Mouse (Mus musculus): ENCODE results near the gene Folr1.

Gene Folr1

DNA sequence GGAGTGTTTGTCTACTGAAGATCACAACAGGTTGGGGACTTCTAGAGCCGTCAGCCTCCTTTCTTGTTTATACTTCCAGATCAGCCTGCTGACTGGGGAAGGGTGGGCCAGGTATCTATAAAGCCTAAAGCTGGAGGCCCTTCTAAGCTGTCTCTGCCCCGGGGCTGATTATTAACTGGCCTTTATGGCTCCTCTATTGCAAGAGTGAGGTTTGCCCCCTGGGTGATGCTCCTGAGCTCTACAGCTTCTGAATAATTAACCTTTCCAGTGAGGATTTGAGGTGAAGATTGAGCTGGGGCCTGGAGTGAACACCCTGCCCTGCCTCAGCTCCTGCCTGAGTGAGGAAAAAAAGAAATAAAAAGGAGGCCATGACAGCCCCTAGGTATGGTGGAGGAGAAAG, at the start of gene Folr1:
Folr1 (minus strand) TSS at position 160 of the 400 bp plus-strand sequence.
- DNase-seq: no peak

DNA sequence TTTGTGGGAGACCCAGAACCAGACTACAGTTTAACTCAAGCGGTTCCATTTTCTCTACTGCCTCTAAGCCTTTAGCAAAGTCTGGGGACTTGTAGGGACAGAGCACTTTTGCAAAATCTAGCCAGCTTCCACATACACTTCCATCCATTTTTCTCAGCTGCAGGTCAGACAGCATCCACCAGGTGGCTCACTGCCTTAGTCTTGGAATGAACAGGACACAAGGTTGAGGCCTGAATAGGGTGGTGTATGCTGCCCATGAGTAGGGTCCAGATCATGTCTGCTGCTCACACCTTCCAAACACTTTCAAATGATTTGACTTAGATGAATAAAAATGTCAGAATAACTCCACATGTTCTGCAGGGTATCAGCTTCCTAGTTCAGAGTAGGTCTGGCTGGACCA, 47.5 kb upstream of the Folr1 start:
- DNase-seq: peak; percentile 46

DNA sequence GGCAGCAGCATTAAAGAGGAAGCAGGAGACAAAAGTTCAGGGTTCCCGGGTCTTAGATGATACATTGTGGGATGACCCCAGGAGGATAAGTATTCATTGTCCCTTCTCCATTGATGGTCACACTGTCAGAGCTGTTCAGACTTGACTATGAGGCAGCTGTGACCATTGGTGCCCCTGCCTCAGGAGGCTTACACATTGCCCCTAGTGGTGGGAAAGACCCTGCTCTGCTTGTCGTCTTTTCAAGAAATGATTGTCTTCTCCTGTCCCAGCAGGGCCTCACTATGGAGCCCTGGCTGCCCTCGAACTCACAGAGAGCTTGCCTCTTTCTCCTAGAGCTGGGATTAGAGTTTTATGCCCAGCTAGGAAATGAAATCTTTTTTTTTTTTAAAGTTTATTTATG, 41.4 kb upstream of the Folr1 start:
- no peak for DNase-seq

DNA sequence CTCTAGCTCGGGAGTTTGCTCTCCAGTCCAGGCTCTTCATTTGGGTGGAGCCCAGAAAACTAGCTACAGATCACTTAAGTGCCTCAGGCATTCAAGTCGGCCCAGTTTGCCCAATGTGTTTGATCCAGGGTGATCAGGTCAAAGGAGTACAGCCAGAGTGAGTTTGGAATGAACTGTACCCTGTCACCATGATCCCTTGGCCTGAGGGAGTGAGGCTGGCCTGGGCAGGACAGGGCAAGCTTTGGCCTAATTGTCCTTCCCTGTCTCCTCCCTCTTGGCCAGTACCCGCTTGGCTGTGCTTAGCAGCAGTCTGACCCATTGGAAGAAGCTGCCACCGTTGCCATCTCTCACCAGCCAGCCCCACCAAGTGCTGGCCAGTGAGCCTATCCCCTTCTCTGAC, 39.5 kb upstream of the Folr1 start:
- DNase-seq: no peak

DNA sequence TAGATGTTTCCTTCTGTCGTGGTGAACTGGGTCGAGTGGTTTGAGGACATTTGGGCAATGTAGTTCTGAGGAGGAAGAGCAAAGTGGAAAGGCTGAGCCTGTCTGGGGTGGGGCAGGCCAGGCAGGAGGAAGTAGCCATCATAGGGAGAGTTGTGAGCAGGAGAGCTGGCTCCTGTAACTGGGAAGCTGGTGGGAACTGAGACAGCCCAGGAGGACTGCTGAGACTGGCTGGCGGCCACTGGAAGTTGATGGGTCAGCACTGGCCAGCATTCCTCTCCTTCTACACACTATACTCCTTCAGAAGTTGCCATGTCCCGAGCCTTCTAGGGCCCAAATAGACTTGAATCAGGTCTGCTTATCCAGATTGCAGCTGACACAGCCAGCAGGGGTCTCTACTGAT, 37.8 kb upstream of the Folr1 start:
- no peak for DNase-seq

DNA sequence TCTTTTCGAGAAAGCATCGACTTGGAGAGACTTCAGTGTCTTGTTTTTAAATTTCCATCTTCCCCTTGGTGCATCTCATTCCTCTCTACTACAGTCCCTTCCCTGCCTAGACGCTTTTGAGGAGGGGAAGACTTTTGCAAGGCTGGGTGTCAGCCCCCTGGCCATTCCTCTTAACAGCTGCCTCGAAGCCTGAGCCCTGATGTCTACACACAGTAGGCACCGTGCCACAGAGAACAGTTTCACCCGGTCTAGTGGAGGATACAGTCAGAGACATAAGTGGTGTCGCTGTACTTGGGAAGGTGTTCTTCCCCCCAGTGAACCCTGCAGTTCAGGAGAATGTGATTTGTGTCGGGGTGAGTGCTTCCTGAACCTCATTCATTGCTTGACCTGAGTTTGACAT, 36.1 kb upstream of the Folr1 start:
- DNase-seq: peak; percentile 50

DNA sequence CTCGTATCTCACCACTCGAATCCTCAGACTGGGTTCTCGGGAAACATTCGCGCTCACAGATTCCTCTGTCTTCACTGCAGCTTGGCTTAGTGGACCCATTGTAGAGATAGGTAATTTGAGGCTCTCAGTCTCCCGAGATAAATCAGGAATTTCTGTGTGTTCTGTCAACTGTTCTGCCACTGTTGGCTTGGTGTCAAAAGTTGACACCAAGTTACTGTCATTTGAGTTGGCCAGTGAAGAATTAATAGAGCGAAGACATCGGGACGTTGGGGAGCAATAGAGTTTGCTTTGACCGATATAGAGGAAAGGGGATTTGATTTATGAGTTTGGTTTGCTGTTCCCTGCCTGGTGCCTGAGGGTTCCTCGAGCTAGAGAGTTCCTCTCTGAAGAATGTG, 35.7 kb upstream of the Folr1 start, which contains the start of gene Tomt:
Tomt (minus strand) TSS at position 73 of the 395 bp plus-strand sequence.
- DNase-seq: no peak

DNA sequence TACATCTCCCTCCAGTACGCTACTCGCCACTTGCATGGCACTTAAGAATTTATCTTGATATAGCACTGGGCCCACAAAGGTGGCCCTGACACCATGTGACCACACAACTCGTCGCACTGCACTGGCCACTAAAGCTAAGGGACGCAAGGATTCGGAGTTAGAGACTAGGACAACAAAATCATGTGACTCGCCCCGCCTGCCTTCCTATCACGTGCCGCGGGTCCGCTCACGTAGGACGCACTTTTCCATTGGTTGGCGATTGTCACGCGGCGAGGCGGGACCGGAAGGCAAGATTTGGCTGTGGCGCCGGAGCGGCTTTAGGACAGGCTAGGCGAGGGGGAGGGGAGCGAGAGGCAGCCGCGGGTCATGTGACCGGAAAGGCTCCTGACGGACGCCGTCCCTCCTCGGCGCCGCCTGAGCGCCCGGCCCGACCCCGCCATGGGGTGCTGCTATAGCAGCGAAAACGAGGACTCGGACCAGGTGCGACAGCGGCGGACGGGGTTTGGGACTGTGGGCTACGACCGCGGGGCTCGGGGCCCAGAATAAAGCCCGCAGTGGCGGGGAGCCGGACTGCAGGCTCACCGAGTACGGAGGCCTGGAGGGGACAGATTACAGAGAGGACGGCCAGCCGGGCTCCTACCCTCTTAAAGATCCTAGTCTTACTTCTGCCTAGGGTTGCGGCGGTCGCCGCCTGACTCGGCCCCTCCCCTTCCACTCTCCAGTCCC, 35.1 kb upstream of the Folr1 start, which contains the start of gene Lamtor1:
Lamtor1 (plus strand) TSS at position 344 of the 726 bp plus-strand sequence.
- DNase-seq: peak; percentile 99

DNA sequence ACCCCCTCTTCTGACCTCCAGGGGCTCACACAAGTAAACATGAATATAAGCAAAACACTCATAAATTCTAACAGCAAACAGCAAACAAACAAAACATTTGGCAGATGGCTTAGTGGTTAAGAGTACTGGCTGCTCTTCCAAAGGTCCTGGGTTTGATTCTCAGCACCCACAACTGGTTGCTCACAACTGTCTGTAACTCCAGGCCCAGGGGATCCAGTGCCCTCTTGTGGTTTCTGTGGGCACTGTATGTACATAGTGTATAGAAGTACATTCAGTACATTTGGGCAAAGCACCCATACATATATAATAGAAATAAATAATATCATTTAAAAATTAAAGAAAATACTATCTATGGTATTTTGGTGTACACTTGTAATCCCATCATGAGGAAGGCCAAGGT, 32.3 kb upstream of the Folr1 start:
- DNase-seq: no peak

DNA sequence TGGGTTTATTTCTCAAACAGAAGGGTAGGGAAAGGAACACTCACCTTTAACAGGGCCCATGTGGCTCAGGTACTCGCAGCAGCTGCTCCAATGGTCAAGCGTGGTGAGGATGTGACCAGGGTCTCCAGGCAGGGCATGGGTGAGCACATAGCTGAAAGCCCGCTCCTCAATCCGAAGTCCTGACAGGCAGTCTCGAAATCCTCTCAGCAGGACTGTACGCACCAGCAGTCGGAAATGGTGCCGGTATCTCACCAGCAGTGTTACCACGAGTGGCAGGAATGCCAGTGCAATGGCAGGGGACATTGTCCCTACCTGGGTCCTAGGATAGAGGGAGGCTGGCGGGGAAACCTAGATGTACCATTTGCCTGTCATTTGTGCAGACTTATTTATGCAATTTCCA, 31.4 kb upstream of the Folr1 start:
- no peak for DNase-seq

DNA sequence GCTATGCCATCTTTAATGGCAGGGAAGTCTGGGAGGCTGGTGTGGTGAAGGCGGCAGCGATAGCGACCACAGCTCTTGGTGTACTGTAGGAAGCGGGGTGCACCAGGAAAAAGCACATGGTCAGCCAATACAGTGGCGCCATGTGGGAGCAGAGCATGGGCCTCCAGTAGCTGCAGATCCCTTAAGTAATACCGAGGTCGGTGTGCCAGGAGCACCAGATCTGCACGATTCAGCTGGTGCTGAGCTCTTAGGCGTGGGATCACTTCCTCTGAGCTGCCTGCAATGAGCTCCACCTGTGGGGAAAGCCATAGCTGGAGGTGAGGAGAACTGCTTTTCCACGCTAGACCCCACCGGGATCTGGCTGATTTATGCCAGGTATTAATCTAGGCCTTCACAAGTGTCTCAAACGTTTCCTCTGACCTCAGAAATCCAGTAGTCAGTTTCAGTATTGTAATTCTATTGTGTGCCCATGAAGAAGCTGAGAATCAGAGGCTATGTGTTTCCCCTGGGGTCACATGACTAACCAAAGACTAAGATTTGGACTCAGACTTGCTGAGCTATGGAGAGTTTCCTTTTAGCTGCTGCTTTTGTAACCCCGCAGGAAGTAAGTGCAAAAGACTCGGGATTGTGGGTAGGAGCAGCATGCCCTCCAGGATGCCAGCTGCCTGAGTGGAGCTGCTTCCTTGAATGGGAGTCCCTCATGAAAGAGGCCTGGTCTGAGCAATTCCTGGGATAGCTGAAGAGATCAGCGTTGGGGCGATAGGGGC, 29.9 kb upstream of the Folr1 start:
- DNase-seq: no peak

DNA sequence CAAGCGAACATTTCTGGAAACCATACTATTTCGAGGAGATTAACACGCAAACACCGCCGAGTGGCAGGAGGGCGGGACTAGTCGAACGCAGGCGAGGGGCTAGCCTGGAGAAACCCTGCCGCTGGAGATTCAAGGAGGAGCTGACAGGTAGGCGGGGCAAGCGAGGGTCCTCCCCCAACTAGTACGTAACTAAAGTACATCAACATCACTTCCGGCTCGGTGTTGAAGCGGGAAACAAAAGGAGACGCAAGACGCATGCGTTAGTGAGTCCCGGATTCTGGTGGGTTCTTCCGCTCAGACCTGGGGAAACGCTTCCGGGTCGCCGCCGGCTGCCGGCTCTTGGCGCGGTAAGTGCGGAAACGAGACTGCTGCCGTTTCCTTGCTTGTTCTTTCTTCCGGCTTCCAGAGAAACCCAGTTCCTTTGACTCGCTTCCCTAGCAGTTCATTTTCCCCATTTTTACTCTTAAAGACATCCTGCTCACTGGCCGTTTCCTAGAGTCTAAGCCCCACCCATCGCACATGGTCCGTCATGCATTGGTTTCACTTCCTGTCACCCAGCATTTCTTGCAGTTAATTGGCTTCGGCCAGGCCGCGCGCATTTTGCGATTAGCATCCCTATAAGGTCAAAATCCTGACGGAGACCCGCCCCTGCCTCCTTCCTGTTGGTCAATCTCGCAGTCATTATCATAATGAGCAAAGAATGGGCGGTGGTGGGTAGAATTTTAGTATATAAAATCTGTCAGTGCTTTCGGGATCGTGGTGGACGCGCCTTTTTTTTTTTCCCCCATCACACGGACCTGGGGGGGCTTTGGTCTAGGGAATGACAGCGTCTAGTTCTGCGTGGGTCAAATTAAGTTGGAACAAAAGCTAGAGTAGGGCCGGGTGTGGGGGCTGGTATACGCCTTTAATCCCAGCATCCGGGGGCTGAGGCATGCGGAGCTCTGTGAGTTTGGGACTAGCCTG, 25.8 kb upstream of the Folr1 start:
- peak; percentile 98 for DNase-seq

DNA sequence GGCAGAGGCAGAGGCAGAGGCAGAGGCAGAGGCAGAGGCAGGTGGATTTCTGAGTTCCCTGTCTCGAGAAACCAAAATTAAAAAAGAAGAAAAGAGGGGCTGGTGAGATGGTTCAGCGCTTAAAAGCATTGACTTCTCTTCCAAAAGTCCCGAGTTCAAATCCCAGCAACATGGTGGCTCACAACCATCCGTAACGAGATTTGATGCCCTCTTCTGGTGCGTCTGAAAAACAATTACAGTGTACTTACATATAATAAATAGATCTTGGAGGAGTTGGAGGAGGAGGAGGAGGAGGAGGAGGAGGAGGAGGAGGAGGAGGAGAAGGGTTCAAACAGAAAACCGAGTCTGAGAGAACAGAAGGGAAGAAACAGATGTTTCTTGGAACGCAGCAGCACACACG, 25.1 kb upstream of the Folr1 start:
- peak; percentile 30 for DNase-seq

DNA sequence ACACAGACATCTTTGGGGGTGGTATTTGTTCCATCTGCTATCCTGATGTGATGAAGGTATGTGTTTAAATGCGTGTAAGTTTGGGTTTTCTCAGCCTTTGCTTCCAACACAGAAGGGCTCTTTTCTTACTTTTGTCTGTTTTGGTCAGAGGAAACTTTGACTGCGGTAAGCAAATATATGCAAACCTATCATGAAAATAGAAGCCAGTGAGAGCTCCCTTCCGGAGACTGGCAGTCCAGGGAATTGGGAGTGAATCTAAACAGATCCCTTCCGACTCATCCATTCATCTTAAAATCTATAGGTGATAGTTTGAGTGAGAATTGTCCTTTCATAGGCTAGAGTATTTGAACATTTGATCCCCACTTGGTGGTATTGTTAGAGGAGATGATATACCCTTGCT, 17.9 kb upstream of the Folr1 start:
- DNase-seq: no peak

DNA sequence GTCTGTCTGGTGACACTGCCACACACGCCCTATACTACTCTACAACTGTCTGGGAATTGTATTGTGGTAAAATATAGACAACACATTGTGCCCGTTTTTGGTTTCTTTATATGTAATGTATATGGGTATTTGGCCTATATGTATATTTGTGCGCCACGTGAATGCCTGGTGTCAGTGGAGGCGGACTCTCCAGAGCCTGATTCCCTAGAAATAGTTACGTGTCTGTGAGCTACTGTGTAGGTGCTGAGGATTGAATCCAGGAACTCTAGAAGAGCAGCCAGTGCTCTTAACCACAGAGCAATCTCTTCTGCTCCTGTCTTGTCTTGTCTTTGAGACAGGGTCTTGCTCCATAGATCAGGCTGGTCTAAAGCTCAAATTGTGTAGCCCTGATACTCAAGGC, 15.7 kb upstream of the Folr1 start:
- DNase-seq: no peak

DNA sequence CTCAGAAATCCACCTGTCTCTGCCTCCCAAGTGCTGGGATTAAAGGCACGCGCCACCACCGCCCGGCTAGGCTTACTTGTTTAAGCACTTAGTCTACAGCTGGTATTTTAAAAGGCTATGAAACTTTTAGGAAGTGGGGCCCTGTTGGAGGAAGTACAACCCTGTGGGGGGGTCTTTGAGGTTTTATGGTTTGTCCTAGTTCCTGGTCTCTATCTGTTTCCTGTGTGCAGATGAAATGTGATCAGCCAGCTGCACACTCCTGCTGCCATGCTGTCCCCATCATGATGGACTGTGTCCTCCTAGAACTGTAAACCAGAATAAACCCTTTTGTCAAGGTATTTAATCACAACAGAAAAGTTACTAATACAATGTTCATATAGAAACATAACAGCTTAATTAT, 13.6 kb upstream of the Folr1 start:
- DNase-seq: no peak

DNA sequence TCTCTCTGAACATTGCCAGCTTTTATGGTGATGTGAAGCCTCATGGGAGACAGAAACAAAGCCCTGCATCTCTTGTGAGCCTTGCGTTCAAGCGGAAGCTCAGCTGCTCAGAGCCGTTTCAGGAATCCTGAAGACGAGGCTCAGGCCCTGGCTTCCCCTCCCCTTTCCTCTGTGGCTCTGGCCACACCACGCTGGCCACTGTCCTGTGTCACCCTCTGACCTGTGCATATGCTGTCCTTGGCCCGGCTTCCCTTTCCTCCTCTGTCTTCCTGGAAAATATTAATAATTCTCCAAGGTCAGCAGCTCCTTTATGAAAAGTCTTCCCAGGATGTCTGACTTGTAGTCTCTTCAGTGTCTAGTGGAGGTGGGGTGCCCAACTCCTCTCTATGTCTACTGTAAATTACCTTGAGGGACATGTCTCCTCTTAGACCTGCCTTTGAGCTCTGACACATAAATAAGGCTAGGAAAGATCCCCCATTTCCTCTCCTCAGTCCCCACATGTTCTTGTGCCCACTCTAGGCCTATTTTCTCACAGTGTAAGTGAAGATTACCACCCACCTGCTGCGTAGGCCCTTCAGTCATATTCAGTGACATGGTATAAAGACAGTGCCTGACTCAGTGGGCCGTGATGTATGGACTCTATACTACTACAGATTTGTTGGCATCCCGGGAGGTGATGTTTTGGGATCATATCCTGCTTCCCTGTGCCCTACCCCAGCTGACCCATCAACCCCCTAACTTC, 12.0 kb upstream of the Folr1 start:
- DNase-seq: no peak

DNA sequence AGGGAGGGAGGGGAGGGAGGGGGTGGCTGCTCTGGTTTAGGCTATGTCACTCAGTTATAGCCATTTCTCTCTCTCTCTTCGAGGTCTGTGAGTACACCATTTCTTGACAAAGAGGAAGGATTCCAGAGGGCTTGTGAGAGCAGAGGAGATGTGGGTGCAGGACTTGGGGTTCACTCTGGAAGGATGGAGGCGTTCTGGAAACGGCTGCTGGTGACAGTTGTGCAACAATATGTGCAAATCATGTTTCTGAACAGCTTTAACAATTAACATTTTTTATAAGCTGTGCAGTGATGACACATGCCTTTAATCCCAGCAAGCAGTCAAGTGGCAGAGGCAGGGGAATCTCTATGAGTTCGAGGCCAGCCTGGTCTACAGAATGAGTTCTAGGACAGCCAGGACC, 10.3 kb upstream of the Folr1 start:
- no peak for DNase-seq

DNA sequence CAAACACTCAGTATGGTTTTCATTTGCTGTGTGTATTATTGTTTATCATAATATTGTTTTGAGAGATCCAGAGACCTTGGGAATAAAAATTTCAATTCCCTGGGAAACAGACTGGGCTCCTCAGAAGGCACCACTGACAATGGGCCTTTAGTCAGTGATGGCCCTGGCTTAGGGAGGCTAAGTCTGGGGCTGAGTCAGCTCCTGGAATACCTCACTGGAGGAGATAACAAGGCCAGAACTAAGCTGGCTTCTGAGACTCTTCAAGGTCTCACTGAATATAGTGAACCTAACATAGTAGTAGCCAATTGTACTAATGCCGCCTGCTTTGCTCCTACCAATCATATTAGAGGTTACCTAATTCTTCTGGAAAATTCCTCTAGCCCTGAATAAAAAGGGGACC, 5.4 kb upstream of the Folr1 start:
- DNase-seq: no peak

DNA sequence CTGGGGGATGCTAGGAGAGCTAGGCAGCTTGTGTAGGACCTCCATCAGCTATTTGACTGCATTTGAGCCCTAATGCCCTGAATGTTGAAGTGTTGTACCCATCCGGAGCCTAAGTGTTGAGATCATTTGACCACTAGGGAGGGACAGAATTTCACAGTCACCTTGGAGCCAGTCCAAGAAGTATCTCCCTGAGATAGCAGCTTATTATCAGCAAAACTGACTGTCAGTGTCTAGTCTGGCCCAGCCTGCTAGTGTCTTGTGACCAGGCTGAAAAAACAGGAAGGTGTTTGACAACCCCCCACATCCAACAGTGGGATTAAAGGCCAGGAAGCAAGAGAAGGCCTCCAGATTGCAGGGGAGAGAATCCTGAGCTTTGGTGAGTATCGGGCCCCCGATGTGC, 708 bp upstream of the Folr1 start:
- no peak for DNase-seq

DNA sequence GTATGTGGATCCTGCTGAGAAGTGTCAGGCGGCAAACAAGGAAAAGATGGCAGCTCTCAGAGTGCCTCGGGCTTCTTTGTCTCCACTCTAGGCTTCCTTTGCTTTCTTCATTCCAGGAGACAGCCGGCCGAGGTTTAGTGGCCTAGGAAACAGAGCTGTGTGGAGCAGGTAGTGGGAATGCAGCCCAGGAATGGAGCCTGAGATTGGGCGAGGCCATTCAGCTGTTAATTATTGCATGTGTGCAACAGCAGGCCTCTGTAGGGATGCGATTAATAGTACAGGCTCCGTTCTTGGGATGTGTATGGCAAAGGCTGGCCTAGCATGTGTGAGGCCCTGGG, 1.5 kb downstream of the Folr1 start:
- no peak for DNase-seq

All from cerebellum, adult 11-12 months (tissue).